Mouse (Mus musculus): ENCODE data around the gene Timeless.
"Not testable (repeated sequence)": the region's sequence is repeated elsewhere in the genome, so short reads cannot be mapped to it uniquely, and the experiment has no call there.

Timeless gene

GRCm38 (mm10) chr10:128258953-128259352 lies 27.1 kb downstream of the Timeless start:
- no peak for DNase-seq

GRCm38 (mm10) chr10:128259946-128260345 lies 28.1 kb downstream of the Timeless start:
- DNase-seq = no peak

- DNase-seq = not testable (repeated sequence)
These were observed 28.5 kb downstream of the Timeless start for GRCm38 (mm10) chr10:128260376-128260775.

GRCm38 (mm10) chr10:128262300-128262699 lies 30.4 kb downstream of the Timeless start:
- no peak for DNase-seq

GRCm38 (mm10) chr10:128263393-128264310 lies 31.8 kb downstream of the Timeless start:
- no peak for DNase-seq

GRCm38 (mm10) chr10:128268371-128268770 lies 36.5 kb downstream of the Timeless start, which contains the start of gene Apof:
TSS of gene Apof (plus strand) at chr10:128268671.
- DNase-seq = no peak

GRCm38 (mm10) chr10:128269206-128269910 lies 37.5 kb downstream of the Timeless start:
- no peak for DNase-seq

- peak; percentile 99 to 100 for DNase-seq
These were observed 38.5 kb downstream of the Timeless start, which contains the start of gene Stat2 for GRCm38 (mm10) chr10:128270287-128270841. TSS of gene Stat2 (plus strand) at chr10:128270559.

GRCm38 (mm10) chr10:128270866-128271265 lies 39.0 kb downstream of the Timeless start:
- DNase-seq = no peak

GRCm38 (mm10) chr10:128271883-128272282 lies 40.0 kb downstream of the Timeless start:
- peak in 1 of 2 experiments; percentile 38 for DNase-seq

- not testable (repeated sequence) for DNase-seq
These were observed 41.1 kb downstream of the Timeless start for GRCm38 (mm10) chr10:128272819-128273439.

- DNase-seq = not testable (repeated sequence)
These were observed 43.5 kb downstream of the Timeless start for GRCm38 (mm10) chr10:128275374-128275773.

- DNase-seq = no peak
These were observed 46.3 kb downstream of the Timeless start for GRCm38 (mm10) chr10:128278158-128278557.

- peak; percentile 15 to 78 for DNase-seq
These were observed 49.1 kb downstream of the Timeless start for GRCm38 (mm10) chr10:128280943-128281342.

- DNase-seq = no peak
These were observed 49.8 kb downstream of the Timeless start for GRCm38 (mm10) chr10:128281682-128282081.

- peak; percentile 34 to 59 for DNase-seq
These were observed 51.1 kb downstream of the Timeless start for GRCm38 (mm10) chr10:128282886-128283450.

- DNase-seq = peak; percentile 71 to 84
These were observed 52.0 kb downstream of the Timeless start for GRCm38 (mm10) chr10:128283604-128284579.

GRCm38 (mm10) chr10:128290594-128290993 lies 58.7 kb downstream of the Timeless start:
- not testable (repeated sequence) for DNase-seq

GRCm38 (mm10) chr10:128296370-128297090 lies 64.7 kb downstream of the Timeless start:
- DNase-seq = no peak

- no peak for DNase-seq
These were observed 65.4 kb downstream of the Timeless start for GRCm38 (mm10) chr10:128297221-128297620.

Data from kidney, postnatal 25 days (tissue).